Mouse (Mus musculus): ENCODE results near the gene Car5b. TPM values are rescaled to one million over a fixed set of nuclear protein-coding genes. Genes with fewer than 3 reads are reported as not detected.

The Car5b gene
- total and polyA plus RNA-seq, 3 experiments = 0.31 to 0.50 TPM; not detected in 1

DNA sequence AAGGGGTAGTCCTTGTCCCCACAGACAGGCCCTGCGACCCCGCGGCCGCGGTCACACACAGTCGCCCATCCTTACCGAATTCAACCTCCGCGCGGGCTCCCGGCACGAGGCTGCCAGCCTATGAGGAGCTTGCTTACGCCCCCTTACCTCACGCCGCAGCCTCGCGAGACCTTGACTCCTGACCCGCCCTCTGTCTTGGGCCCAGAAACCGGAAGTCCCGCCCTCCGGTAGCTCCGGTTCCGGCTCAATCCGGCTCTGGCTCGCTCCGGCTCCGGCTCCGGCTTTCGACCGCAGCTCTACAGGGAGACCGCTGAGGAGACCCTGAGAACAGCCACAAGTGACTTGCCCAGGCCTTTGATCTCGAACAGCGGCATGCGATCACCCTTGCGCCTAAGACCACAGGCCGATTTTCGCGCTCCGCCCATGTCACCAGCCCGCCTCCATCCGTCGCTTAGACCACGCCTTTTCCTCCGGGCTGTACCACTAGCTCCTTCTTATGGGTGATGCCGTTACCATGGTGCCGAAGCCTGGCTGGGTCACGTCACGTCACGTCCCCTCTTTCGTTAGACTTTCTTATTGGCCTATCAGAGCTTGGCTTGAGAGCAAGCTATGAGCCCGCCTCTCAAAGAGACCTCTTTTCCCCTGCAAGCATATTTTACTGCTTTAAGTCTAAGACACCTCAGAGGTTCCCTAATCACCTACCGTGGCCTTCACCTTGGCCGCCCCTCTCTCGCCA, 48.4 kb upstream of the Car5b start, which contains the start of gene Siah1b (continued):
- TF ChIP-seq MAZ (IDR thresholded peaks at IDR 0.05; ENCODE audit: low read depth, low read length) (peak; percentile 61; the same call in 1 of the 2 replicates), ZC3H11A (IDR thresholded peaks at IDR 0.05; ENCODE audit: low read depth, low read length) (no peak), CHD1 (IDR thresholded peaks at IDR 0.05; ENCODE audit: low read depth, low read length) (peak; percentile 99)

DNA sequence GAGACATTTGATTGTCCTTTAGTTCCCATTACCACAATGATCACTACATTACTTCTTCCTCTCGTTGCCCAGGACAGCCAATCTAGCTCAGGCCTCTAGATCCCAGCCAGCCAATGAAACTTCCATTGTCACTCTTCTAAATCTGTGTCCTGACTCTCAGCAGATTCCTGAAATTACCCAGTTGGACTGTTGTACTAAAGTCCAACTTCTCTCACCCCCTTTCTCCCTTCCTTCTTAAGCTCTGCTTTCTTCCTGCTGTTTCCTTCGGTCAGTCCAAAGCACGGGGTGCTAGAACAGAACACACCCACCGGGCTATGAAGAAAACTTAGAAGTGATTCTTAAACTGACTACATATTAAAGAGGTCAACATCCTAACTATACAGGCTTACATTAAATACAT, 41.2 kb upstream of the Car5b start:
- no peak overlapping the region for H3K9ac ChIP-seq (ENCODE audit: control insufficient read depth, low read depth, low read length, poor library complexity, severe bottlenecking)
- H3K4me1 ChIP-seq (ENCODE audit: control insufficient read depth in 1 of 2, insufficient read depth in 2 of 2, low read length in 2 of 2) = no peaks in the 10 kb centered on the region
- no peaks in the 10 kb centered on the region for H3K27me3 ChIP-seq (ENCODE audit: control insufficient read depth in 1 of 2, insufficient read depth in 2 of 2, low read length in 2 of 2)
- H3K9me3 ChIP-seq (replicated peaks; ENCODE audit: insufficient read depth, low read length) = no peaks in the 10 kb centered on the region
- no peak overlapping the region for H3K27ac ChIP-seq (ENCODE audit: control insufficient read depth, low read depth, low read length)
- TF ChIP-seq NELFE (IDR thresholded peaks at IDR 0.05; ENCODE audit: low read depth, low read length) = no peak
- TF ChIP-seq POLR2A (IDR thresholded peaks at IDR 0.05; ENCODE audit: control insufficient read depth in 1 of 2, insufficient read depth in 1 of 2, low read depth in 1 of 2, low read length in 2 of 2, poor library complexity in 1 of 2) = no peak
- TF ChIP-seq SMC3 (IDR thresholded peaks at IDR 0.05; ENCODE audit: low read depth, low read length) = no peak
- TF ChIP-seq BHLHE40 (IDR thresholded peaks at IDR 0.05; ENCODE audit: borderline replicate concordance, low read depth, low read length) = no peak
- TF ChIP-seq RCOR1 (IDR thresholded peaks at IDR 0.05; ENCODE audit: low read depth, low read length) = no peak
- TF ChIP-seq MXI1 (IDR thresholded peaks at IDR 0.05; ENCODE audit: low read depth, low read length) = no peak
- TF ChIP-seq RAD21 (IDR thresholded peaks at IDR 0.05; ENCODE audit: low read depth, low read length) = no peak
- no peak for TF ChIP-seq MAFK (IDR thresholded peaks at IDR 0.05; ENCODE audit: borderline replicate concordance, low read depth, low read length)
- TF ChIP-seq TAL1 (IDR thresholded peaks at IDR 0.05; ENCODE audit: low read length) = no peak
- no peak for TF ChIP-seq ZC3H11A (IDR thresholded peaks at IDR 0.05; ENCODE audit: low read depth, low read length)
- TF ChIP-seq MYC (IDR thresholded peaks at IDR 0.05; ENCODE audit: low read depth, low read length) = no peak
- TF ChIP-seq ZKSCAN1 (IDR thresholded peaks at IDR 0.05; ENCODE audit: low read depth, low read length) = no peak
- no peak for TF ChIP-seq POLR2AphosphoS2 (IDR thresholded peaks at IDR 0.05; ENCODE audit: low read length)
- no peak for TF ChIP-seq CHD2 (IDR thresholded peaks at IDR 0.05; ENCODE audit: low read length)
- TF ChIP-seq TBP (IDR thresholded peaks at IDR 0.05; ENCODE audit: low read depth, low read length) = no peak
- H3K4me3 ChIP-seq (ENCODE audit: control insufficient read depth in 1 of 2, insufficient read depth in 1 of 2, low read depth in 2 of 2, low read length in 2 of 2) = no peak overlapping the region
- peaks cover 6 to 15% of the 10 kb centered on the region in 2 experiments for H3K36me3 ChIP-seq (ENCODE audit: control insufficient read depth in 1 of 2, insufficient read depth in 2 of 2, low read length in 2 of 2)
- peaks cover under 1% of the 10 kb centered on the region; the same call in 1 of the 2 replicates for H3K79me2 ChIP-seq (ENCODE audit: control insufficient read depth, insufficient read depth, low read length, poor library complexity)
- no peak for DNase-seq (ENCODE audit: low read depth, low spot score)

DNA sequence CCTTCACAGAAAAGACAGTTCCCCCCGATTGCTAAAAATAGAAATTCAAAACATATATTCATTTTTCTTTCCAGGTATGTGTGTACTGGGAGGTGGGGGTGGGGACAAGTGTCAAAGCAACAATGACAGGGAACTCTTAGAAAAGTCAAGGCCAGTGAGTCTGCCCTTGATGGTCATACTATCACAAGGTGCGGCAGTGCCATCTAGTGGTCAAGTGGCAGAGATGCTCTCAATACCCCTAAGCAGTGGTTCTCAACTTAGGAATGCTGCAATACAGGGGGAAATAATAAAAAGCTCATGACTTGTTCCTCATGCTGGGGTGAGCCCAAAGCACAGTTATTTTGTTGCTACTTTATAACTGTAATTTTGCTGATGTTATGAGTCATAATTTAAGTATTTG, 38.4 kb upstream of the Car5b start:
- peak; percentile 93 for DNase-seq (ENCODE audit: low read depth, low spot score)

More for the DNA sequence above, 38.4 kb upstream of the Car5b start:
- Histone ChIP-seq H3K79me2 (ENCODE audit: control insufficient read depth, insufficient read depth, low read length, poor library complexity) (no peaks in the 10 kb centered on the region), H3K4me3 (ENCODE audit: control insufficient read depth in 1 of 2, insufficient read depth in 1 of 2, low read depth in 2 of 2, low read length in 2 of 2) (no peak overlapping the region), H3K27me3 (ENCODE audit: control insufficient read depth in 1 of 2, insufficient read depth in 2 of 2, low read length in 2 of 2) (no peaks in the 10 kb centered on the region), H3K9ac (ENCODE audit: control insufficient read depth, low read depth, low read length, poor library complexity, severe bottlenecking) (no peak overlapping the region), H3K36me3 (ENCODE audit: control insufficient read depth in 1 of 2, insufficient read depth in 2 of 2, low read length in 2 of 2) (peaks cover 0 to 2% of the 10 kb centered on the region in 2 experiments; a peak in 1 of 4 replicates), H3K9me3 (replicated peaks; ENCODE audit: insufficient read depth, low read length) (no peaks in the 10 kb centered on the region), H3K4me1 (ENCODE audit: control insufficient read depth in 1 of 2, insufficient read depth in 2 of 2, low read length in 2 of 2) (no peaks in the 10 kb centered on the region), H3K27ac (ENCODE audit: control insufficient read depth, low read depth, low read length) (no peak overlapping the region)
- TF ChIP-seq GATA1 (IDR thresholded peaks at IDR 0.05; ENCODE audit: low read depth, low read length) (0 out of 2 replicates have a peak, but pooled peaks have one; percentile 12), ZKSCAN1 (IDR thresholded peaks at IDR 0.05; ENCODE audit: low read depth, low read length) (no peak), RAD21 (IDR thresholded peaks at IDR 0.05; ENCODE audit: low read depth, low read length) (peak; percentile 98), SMC3 (IDR thresholded peaks at IDR 0.05; ENCODE audit: low read depth, low read length) (peak; percentile 95), CTCF (IDR thresholded peaks at IDR 0.05 in 2 of 3, conservative IDR thresholded peaks at IDR 0.05 in 1 of 3; ENCODE audit: control insufficient read depth in 1 of 3, insufficient read depth in 1 of 3, low read depth in 2 of 3, low read length in 3 of 3, poor library complexity in 1 of 3, severe bottlenecking in 1 of 3) (peak; percentile 87 to 95 (median 90)), ZC3H11A (IDR thresholded peaks at IDR 0.05; ENCODE audit: low read depth, low read length) (peak; percentile 95), SIN3A (IDR thresholded peaks at IDR 0.05; ENCODE audit: low read length) (0 out of 2 replicates have a peak, but pooled peaks have one; percentile 52), EP300 (IDR thresholded peaks at IDR 0.05; ENCODE audit: low read depth in 1 of 2, low read length in 2 of 2) (no peak)
